ENCODE assay signal across 9 mouse cellular contexts in genomic region chr5:128733955-128734354, GRCm38 (mm10). TPM values are rescaled to one million over a fixed set of nuclear protein-coding genes. Genes with fewer than 3 reads are reported as not detected.
DNase-seq lines count a peak whose midpoint lies in the region; ATAC-seq and TF ChIP-seq lines count a peak whose summit lies in the region.
"Had no signal": no experiment of that assay in that cellular context is flagged by ENCODE, and none has a peak within 500 bp of the region (broad histone marks: within the 10 kb centered on the region; RNA-seq: fewer than 3 reads in every experiment).

No protein-coding gene starts in this region.

- no peaks in the 10 kb centered on the region for H3K36me3 ChIP-seq in forebrain, embryonic 11.5 days (ENCODE audit: control insufficient read depth, insufficient read depth, low read length)
- no peaks in the 10 kb centered on the region for H3K36me3 ChIP-seq in forebrain, embryonic 15.5 days
- H3K36me3 ChIP-seq: G1E had no signal

- H3K27me3 ChIP-seq in forebrain, embryonic 11.5 days (ENCODE audit: control insufficient read depth, insufficient read depth, low read length), result peaks cover 2% of the 10 kb centered on the region; the same call in 1 of the 2 replicates
- H3K27me3 ChIP-seq in forebrain, embryonic 15.5 days, result no peaks in the 10 kb centered on the region

- 0 out of 2 replicates have a peak, but pooled peaks have one; percentile 53 for ATAC-seq in forebrain, embryonic 11.5 days (replicated peaks; ENCODE audit: low FRiP score)
- ATAC-seq in forebrain, embryonic 15.5 days (replicated peaks), result no peak; the same call in 1 of the 2 replicates
- ATAC-seq in frontal cortex, adult (ENCODE audit: low TSS enrichment), result peak; percentile 95

- no peak overlapping the region for H3K27ac ChIP-seq in forebrain, embryonic 11.5 days (ENCODE audit: low read depth, low read length)
- H3K27ac ChIP-seq in forebrain, embryonic 15.5 days (replicated peaks), result no peak overlapping the region
- H3K27ac ChIP-seq in bone marrow, adult 2 months (ENCODE audit: control insufficient read depth, insufficient read depth, low read depth, low read length, poor library complexity), result no peak overlapping the region

- no peak overlapping the region for H3K4me3 ChIP-seq in forebrain, embryonic 11.5 days (ENCODE audit: low read depth, low read length)
- H3K4me3 ChIP-seq in forebrain, embryonic 15.5 days, result no peak overlapping the region
- no peak overlapping the region for H3K4me3 ChIP-seq in bone marrow, adult 2 months (replicated peaks; ENCODE audit: control insufficient read depth, low read depth, low read length)

- H3K4me2 ChIP-seq in forebrain, embryonic 11.5 days (ENCODE audit: low read depth, low read length, severe bottlenecking), result no peak overlapping the region
- H3K4me2 ChIP-seq in forebrain, embryonic 15.5 days (replicated peaks), result no peak overlapping the region

- TF ChIP-seq CTCF in bone marrow, adult 2 months (IDR thresholded peaks at IDR 0.05; ENCODE audit: control insufficient read depth, insufficient read depth, low read length), result peak; percentile 43

- WGBS in forebrain, embryonic 11.5 days, result 4% methylated on average over 6 of the region's 6 CpGs
- WGBS in forebrain, embryonic 15.5 days, result 6% methylated on average over 6 of the region's 6 CpGs
- WGBS in bone marrow, adult 2 months, result 5% methylated on average over 6 of the region's 6 CpGs

- H3K4me1 ChIP-seq in forebrain, embryonic 11.5 days (replicated peaks; ENCODE audit: control insufficient read depth, insufficient read depth, low read length), result peaks cover under 1% of the 10 kb centered on the region; the same call in 1 of the 2 replicates
- no peaks in the 10 kb centered on the region for H3K4me1 ChIP-seq in forebrain, embryonic 15.5 days
- no peaks in the 10 kb centered on the region for H3K4me1 ChIP-seq in bone marrow, adult 2 months (ENCODE audit: control insufficient read depth, insufficient read depth, low read length)

- H3K9me3 ChIP-seq in forebrain, embryonic 11.5 days (ENCODE audit: control insufficient read depth, low read length), result no peaks in the 10 kb centered on the region
- H3K9me3 ChIP-seq in forebrain, embryonic 15.5 days, result no peaks in the 10 kb centered on the region

- peak; percentile 74 for DNase-seq in forebrain, embryonic 11.5 days (ENCODE audit: low spot score)
- peak; percentile 56 for DNase-seq in 3T3-L1 (ENCODE audit: low read depth, low spot score)
- DNase-seq in layer of hippocampus, adult 9-11 months, result peak; percentile 74
- peak; percentile 92 for DNase-seq in mesoderm, embryonic 11.5 days (ENCODE audit: low read depth, low spot score)
- peak; percentile 58 for DNase-seq in testis, postnatal 10 days (ENCODE audit: low spot score)

- H3K9ac ChIP-seq in forebrain, embryonic 11.5 days (ENCODE audit: low read length), result no peak overlapping the region
- H3K9ac ChIP-seq in forebrain, embryonic 15.5 days (replicated peaks), result no peak overlapping the region

- TF ChIP-seq POLR2A in bone marrow, adult 2 months (IDR thresholded peaks at IDR 0.05; ENCODE audit: borderline replicate concordance, control insufficient read depth, low read depth, low read length), result no peak

RNA-seq across cellular contexts. Expression of gene Piwil1, which starts 31.6 kb away (rescaled TPM):
- polyA plus RNA-seq in forebrain, embryonic 11.5 days (2014; fragmentation: Nextera tagmentation; extraction: Ambion mirVana), result not detected in 2 replicates
- polyA plus RNA-seq in forebrain, embryonic 15.5 days (2015; fragmentation: Nextera tagmentation; extraction: Ambion mirVana), result 0.14 and 0.17 TPM in 2 replicates
- not detected in 2 replicates for polyA plus RNA-seq in bone marrow, adult 2 months (2011; ENCODE audit: insufficient read depth, insufficient read length, low replicate concordance, missing spikeins)
- polyA plus RNA-seq: G1E had no signal
